Mouse (Mus musculus): ENCODE measurements around the gene Nipbl.

- TF ChIP-seq CTCF (IDR thresholded peaks at IDR 0.05; ENCODE audit: low read depth) (no peak), EP300 (IDR thresholded peaks at IDR 0.05; ENCODE audit: low read depth) (no peak)
Measured at GRCm38 (mm10) chr15:8291251-8291650, 153.0 kb downstream of the Nipbl start.
